Mouse (Mus musculus) liver, embryonic 13.5 days (tissue): ENCODE data around the gene Gm13212. TPM values are rescaled to one million over a fixed set of nuclear protein-coding genes. Genes with fewer than 3 reads are reported as not detected.
"Not testable (repeated sequence)": the region's sequence is repeated elsewhere in the genome, so short reads cannot be mapped to it uniquely, and the experiment has no call there.

Experiments used
- ATAC-seq: fragments of 200-750 bp; cut with Nextera tagmentation; 2 replicates; pipeline ENCODE4 v1.8.0; 2017; ENCODE audit warnings: low read depth, mild to moderate bottlenecking, moderate number of reproducible peaks, moderate library complexity
- DNase-seq: peaks from one replicate; pipeline ENCODE4 v3.0.0; 2022
- H3K27ac ChIP-seq: fragments of 300-500 bp; sonication (generic); 2 replicates; pipeline ENCODE4 v1.5.1; 2015; ENCODE audit warnings: moderate library complexity, mild to moderate bottlenecking, inconsistent platforms
- H3K27me3 ChIP-seq: fragments of 300-500 bp; sonication (generic); 2 replicates; pipeline ENCODE4 v1.6.1; 2015; ENCODE audit warnings: mild to moderate bottlenecking, inconsistent platforms
- H3K36me3 ChIP-seq: fragments of 300-500 bp; sonication (generic); 2 replicates; pipeline ENCODE4 v1.6.1; 2015; ENCODE audit warnings: mild to moderate bottlenecking, inconsistent platforms
- H3K4me1 ChIP-seq: fragments of 300-500 bp; sonication (generic); replicated peaks from 2 replicates; pipeline ENCODE4 v1.6.1; 2015; ENCODE audit warnings: inconsistent platforms
- H3K4me2 ChIP-seq: fragments of 300-500 bp; sonication (generic); 2 replicates; pipeline ENCODE4 v1.6.1; 2015; ENCODE audit warnings: inconsistent platforms, mild to moderate bottlenecking, moderate library complexity
- H3K4me3 ChIP-seq: fragments of 300-500 bp; sonication (generic); replicated peaks from 2 replicates; pipeline ENCODE4 v1.5.1; 2015; ENCODE audit warnings: mild to moderate bottlenecking, inconsistent platforms
- H3K9ac ChIP-seq: fragments of 300-500 bp; sonication (generic); 2 replicates; pipeline ENCODE4 v1.6.1; 2015; ENCODE audit warnings: mild to moderate bottlenecking, inconsistent platforms
- H3K9me3 ChIP-seq: fragments of 300-500 bp; sonication (generic); replicated peaks from 2 replicates; pipeline ENCODE4 v1.6.1; 2016; ENCODE audit warnings: inconsistent platforms
- WGBS: fragments of 180-500 bp; shearing (Covaris S2); methylation state at CpG from one replicate; pipeline ENCODE4 v1.1.7; 2015; ENCODE audit not compliant: insufficient replicate concordance; 5-methylcytosine and 5-hydroxymethylcytosine counted together
- polyA plus RNA-seq: library from polyadenylated mRNA; unstranded; fragments of >200 nt; fragmentation: Nextera tagmentation; extraction: Ambion mirVana; gene quantifications from 2 replicates; pipeline ENCODE4 v1.2.1, GENCODE M21; 2015

Gm13212 gene
- polyA plus RNA-seq, 1 experiment from 2014 or later = 2.2 TPM

GRCm38 (mm10) chr4:145586046-145586445, 1.1 kb downstream of the Gm13212 start:
- ATAC-seq, H3K36me3 ChIP-seq, H3K9ac ChIP-seq, H3K27me3 ChIP-seq, DNase-seq, H3K4me1 ChIP-seq, H3K9me3 ChIP-seq, H3K27ac ChIP-seq: not testable (repeated sequence)
- Histone ChIP-seq H3K4me2 (peak overlapping the region; percentile 58), H3K4me3 (peak overlapping the region; percentile 53)
- 56% methylated on average over 2 of the region's 2 CpGs for WGBS

GRCm38 (mm10) chr4:145594183-145594582, 9.2 kb downstream of the Gm13212 start:
- H3K4me1 ChIP-seq, H3K4me3 ChIP-seq, H3K27me3 ChIP-seq, H3K36me3 ChIP-seq, H3K4me2 ChIP-seq, ATAC-seq, DNase-seq, H3K9me3 ChIP-seq, H3K9ac ChIP-seq, H3K27ac ChIP-seq: not testable (repeated sequence)
- WGBS = 62% methylated on average over 1 of the region's 1 CpGs

GRCm38 (mm10) chr4:145594798-145595197, 9.8 kb downstream of the Gm13212 start:
- not testable (repeated sequence) for H3K9me3 ChIP-seq, H3K36me3 ChIP-seq, H3K4me1 ChIP-seq, H3K4me3 ChIP-seq, DNase-seq, H3K27me3 ChIP-seq, ATAC-seq, H3K4me2 ChIP-seq, H3K9ac ChIP-seq, H3K27ac ChIP-seq
- 70% methylated on average over 4 of the region's 4 CpGs for WGBS

- 17% methylated on average over 77 of the region's 83 CpGs for WGBS
- peak overlapping the region; percentile 43 for H3K4me2 ChIP-seq
Measured at GRCm38 (mm10) chr4:145640416-145641185, 55.6 kb downstream of the Gm13212 start.

GRCm38 (mm10) chr4:145670385-145670784, 85.4 kb downstream of the Gm13212 start, which contains the start of gene Zfp980:
Gene Zfp980 (plus strand): TSS chr4:145670685.
- H3K27ac ChIP-seq, H3K9me3 ChIP-seq, H3K4me3 ChIP-seq, H3K36me3 ChIP-seq, H3K4me2 ChIP-seq, H3K4me1 ChIP-seq, H3K9ac ChIP-seq, ATAC-seq, DNase-seq, H3K27me3 ChIP-seq: not testable (repeated sequence)
- WGBS = 52% methylated on average over 3 of the region's 3 CpGs

More at GRCm38 (mm10) chr4:145640416-145641185, 55.6 kb downstream of the Gm13212 start:
- not testable (repeated sequence) for H3K9me3 ChIP-seq, H3K36me3 ChIP-seq, H3K27me3 ChIP-seq, H3K9ac ChIP-seq, H3K27ac ChIP-seq, ATAC-seq, H3K4me1 ChIP-seq
- DNase-seq = peak; percentile 18
- 0 out of 2 replicates have a peak overlapping the region, but pooled peaks have one; percentile 12 for H3K4me3 ChIP-seq

GRCm38 (mm10) chr4:145674286-145674780, 89.4 kb downstream of the Gm13212 start:
- H3K9ac ChIP-seq, H3K36me3 ChIP-seq, H3K9me3 ChIP-seq, H3K4me2 ChIP-seq, H3K4me1 ChIP-seq, DNase-seq, ATAC-seq, H3K27ac ChIP-seq, H3K4me3 ChIP-seq, H3K27me3 ChIP-seq: not testable (repeated sequence)
- WGBS = 39% methylated on average over 2 of the region's 2 CpGs

Other genes with a start within 250 kb of the Gm13212 start
- gene Zfp990, start 74.4 kb upstream of the Gm13212 start, polyA plus RNA-seq = 0.05 TPM in 1 of 2 replicates, not detected in the other
- gene Zfp980, start 85.5 kb downstream of the Gm13212 start, polyA plus RNA-seq = 0.03 TPM in 1 of 2 replicates, not detected in the other